Mouse (Mus musculus) embryonic fibroblast, embryonic 13.5 days (primary cell): Measurements from ENCODE around the gene Gata2.

ENCODE experiments used
- CTCF ChIP-seq: IDR thresholded peaks from 2 replicates; pipeline ENCODE4 v1.5.1; 2011; ENCODE audit warnings: mild to moderate bottlenecking, control low read depth, low read length, moderate library complexity, borderline replicate concordance; ENCODE audit not compliant: insufficient read depth
- POLR2A ChIP-seq: IDR thresholded peaks from 2 replicates; pipeline ENCODE4 v1.6.1; 2011; ENCODE audit warnings: low read depth, mild to moderate bottlenecking, control low read depth, low read length, moderate library complexity

DNA sequence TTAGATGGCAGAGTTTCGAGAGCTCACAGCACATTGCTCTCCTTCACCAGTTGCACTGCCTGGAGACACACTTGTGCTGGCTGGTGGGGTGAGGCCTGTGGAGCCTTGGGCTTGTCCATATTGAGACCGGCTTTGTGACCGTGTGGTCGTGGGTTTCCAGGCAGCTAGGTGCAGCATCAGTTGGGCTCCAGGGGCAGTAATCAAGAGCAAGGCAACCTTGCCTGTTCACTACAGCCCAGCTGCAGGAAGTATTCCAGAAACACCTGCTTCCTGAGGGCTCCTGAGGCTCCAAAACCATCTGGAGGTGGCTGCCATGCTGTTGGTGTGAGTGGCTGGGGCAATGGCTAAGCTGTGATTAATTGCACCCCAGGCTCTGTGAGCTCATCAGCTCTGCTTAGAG is 47.9 kb upstream of the Gata2 start:
- TF ChIP-seq CTCF, result no peak
- TF ChIP-seq POLR2A, result no peak
